Mouse (Mus musculus): ENCODE results near the gene Gm9048.
"Not testable (repeated sequence)": the region's sequence is repeated elsewhere in the genome, so short reads cannot be mapped to it uniquely, and the experiment has no call there.

Gm9048 gene

GRCm38 (mm10) chr10:118348579-118348978 lies at the start of gene Gm9048:
Gm9048 (minus strand) TSS chr10:118348679.
- not testable (repeated sequence) for DNase-seq (ENCODE audit: low spot score in 2 of 2)

GRCm38 (mm10) chr10:118370443-118370842 lies 22.0 kb upstream of the Gm9048 start:
- DNase-seq (ENCODE audit: low spot score in 2 of 2): peak; percentile 40 to 82

GRCm38 (mm10) chr10:118369518-118369917 lies 21.0 kb upstream of the Gm9048 start:
- DNase-seq (ENCODE audit: low spot score in 2 of 2): no peak

GRCm38 (mm10) chr10:118354005-118354404 lies 5.5 kb upstream of the Gm9048 start, which contains the start of gene Gm9049:
Gm9049 (minus strand) TSS chr10:118354105.
- DNase-seq (ENCODE audit: low spot score in 2 of 2): not testable (repeated sequence)

- DNase-seq (ENCODE audit: low spot score in 2 of 2): not testable (repeated sequence)
Measured at GRCm38 (mm10) chr10:118343155-118343554, 5.3 kb downstream of the Gm9048 start, which contains the start of gene Gm9046. Gm9046 (minus strand) TSS chr10:118343255.

- DNase-seq (ENCODE audit: low spot score in 2 of 2): not testable (repeated sequence)
Measured at GRCm38 (mm10) chr10:118337731-118338130, 10.7 kb downstream of the Gm9048 start, which contains the start of gene Gm9045. Gm9045 (minus strand) TSS chr10:118337831.

- DNase-seq (ENCODE audit: low spot score in 2 of 2): not testable (repeated sequence)
Measured at GRCm38 (mm10) chr10:118332308-118332707, 16.2 kb downstream of the Gm9048 start, which contains the start of gene Gm9044. Gm9044 (minus strand) TSS chr10:118332408.

- DNase-seq (ENCODE audit: low spot score in 2 of 2): not testable (repeated sequence)
Measured at GRCm38 (mm10) chr10:118326869-118327268, 21.6 kb downstream of the Gm9048 start, which contains the start of gene Gm9040. Gm9040 (minus strand) TSS chr10:118326969.

GRCm38 (mm10) chr10:118319024-118319423 lies 29.5 kb downstream of the Gm9048 start:
- no peak for DNase-seq (ENCODE audit: low spot score in 2 of 2)

GRCm38 (mm10) chr10:118302133-118302532 lies 46.3 kb downstream of the Gm9048 start:
- DNase-seq (ENCODE audit: low spot score in 2 of 2): not testable (repeated sequence)

Data from spleen, postnatal 10 days (tissue).